Mouse (Mus musculus) frontal cortex, postnatal 36 days (tissue): ENCODE data around the gene Pde3a.

ENCODE experiments used
- DNase-seq, 2 experiments: peaks; one replicate each; pipeline ENCODE4 v3.0.0; 2022; ENCODE audit warnings: low spot score in 2 of 2

Pde3a gene

GRCm38 (mm10) chr6:141404649-141405048 is 155.6 kb downstream of the Pde3a start:
- DNase-seq: no peak

- DNase-seq: no peak
These were observed 156.4 kb downstream of the Pde3a start for GRCm38 (mm10) chr6:141405496-141405895.

- DNase-seq: no peak
These were observed 159.7 kb downstream of the Pde3a start for GRCm38 (mm10) chr6:141408758-141409157.

GRCm38 (mm10) chr6:141410836-141411235 is 161.8 kb downstream of the Pde3a start:
- DNase-seq: no peak

- no peak for DNase-seq
These were observed 176.0 kb downstream of the Pde3a start for GRCm38 (mm10) chr6:141425114-141425513.

GRCm38 (mm10) chr6:141428587-141428986 is 179.5 kb downstream of the Pde3a start:
- DNase-seq: no peak

- DNase-seq: no peak
These were observed 181.1 kb downstream of the Pde3a start for GRCm38 (mm10) chr6:141430134-141430533.

- DNase-seq: no peak
These were observed 183.4 kb downstream of the Pde3a start for GRCm38 (mm10) chr6:141432271-141432974.

- peak; percentile 49 to 50 for DNase-seq
These were observed 185.1 kb downstream of the Pde3a start for GRCm38 (mm10) chr6:141433917-141434756.

GRCm38 (mm10) chr6:141435160-141435559 is 186.1 kb downstream of the Pde3a start:
- no peak for DNase-seq

GRCm38 (mm10) chr6:141439965-141440364 is 190.9 kb downstream of the Pde3a start:
- no peak for DNase-seq

GRCm38 (mm10) chr6:141447547-141447946 is 198.5 kb downstream of the Pde3a start:
- peak; percentile 54 to 68 for DNase-seq

GRCm38 (mm10) chr6:141448886-141449285 is 199.8 kb downstream of the Pde3a start:
- DNase-seq: no peak

- DNase-seq: no peak
These were observed 206.3 kb downstream of the Pde3a start for GRCm38 (mm10) chr6:141455335-141455734.

- DNase-seq: no peak
These were observed 207.5 kb downstream of the Pde3a start for GRCm38 (mm10) chr6:141456591-141456990.

- DNase-seq: no peak
These were observed 221.2 kb downstream of the Pde3a start for GRCm38 (mm10) chr6:141470251-141470650.

GRCm38 (mm10) chr6:141474223-141474622 is 225.2 kb downstream of the Pde3a start:
- no peak for DNase-seq

- no peak for DNase-seq
These were observed 225.6 kb downstream of the Pde3a start for GRCm38 (mm10) chr6:141474696-141475095.

GRCm38 (mm10) chr6:141485302-141486021 is 236.4 kb downstream of the Pde3a start:
- no peak for DNase-seq

- peak; percentile 7 to 43 for DNase-seq
These were observed 238.2 kb downstream of the Pde3a start for GRCm38 (mm10) chr6:141487266-141487665.

GRCm38 (mm10) chr6:141488619-141489018 is 239.6 kb downstream of the Pde3a start:
- peak; percentile 51 to 54 for DNase-seq

GRCm38 (mm10) chr6:141494909-141495308 is 245.8 kb downstream of the Pde3a start:
- no peak for DNase-seq
